Mouse (Mus musculus): Measurements from ENCODE around the gene Bcas3. TPM values are rescaled to one million over a fixed set of nuclear protein-coding genes. Genes with fewer than 3 reads are reported as not detected.

The Bcas3 gene
- total and polyA plus RNA-seq, 2 experiments from 2014 or later: 31.6 to 32.3 TPM

- Histone ChIP-seq H3K27me3 (ENCODE audit: insufficient read depth, low read length) (no peaks in the 10 kb centered on the region), H3K36me3 (ENCODE audit: insufficient read depth, low read length) (no peaks in the 10 kb centered on the region), H3K4me1 (ENCODE audit: insufficient read depth, low read length) (no peaks in the 10 kb centered on the region), H3K9me3 (ENCODE audit: low read length) (no peaks in the 10 kb centered on the region), H3K9ac (replicated peaks; ENCODE audit: low read length) (no peak overlapping the region), H3K4me3 (ENCODE audit: low read length) (no peak overlapping the region), H3K27ac (no peak overlapping the region), H3K4me2 (ENCODE audit: low read depth, low read length) (no peak overlapping the region)
- DNase-seq (ENCODE audit: low spot score) (no peak), ATAC-seq (no peak)
- no peak for TF ChIP-seq CTCF (IDR thresholded peaks at IDR 0.05; ENCODE audit: low read depth)
- WGBS: 78% methylated on average over 6 of the region's 6 CpGs
Measured at GRCm38 (mm10) chr11:85427353-85427752, 74.4 kb downstream of the Bcas3 start.

GRCm38 (mm10) chr11:85428227-85428626, 75.3 kb downstream of the Bcas3 start:
- no peaks in the 10 kb centered on the region for H3K4me1 ChIP-seq (ENCODE audit: insufficient read depth, low read length)
- no peak for ATAC-seq
- no peak overlapping the region for H3K27ac ChIP-seq
- no peaks in the 10 kb centered on the region for H3K36me3 ChIP-seq (ENCODE audit: insufficient read depth, low read length)
- no peak for DNase-seq (ENCODE audit: low spot score)
- H3K4me2 ChIP-seq (ENCODE audit: low read depth, low read length): no peak overlapping the region
- 53% methylated on average over 3 of the region's 3 CpGs for WGBS
- no peaks in the 10 kb centered on the region for H3K27me3 ChIP-seq (ENCODE audit: insufficient read depth, low read length)
- no peaks in the 10 kb centered on the region for H3K9me3 ChIP-seq (ENCODE audit: low read length)
- H3K9ac ChIP-seq (replicated peaks; ENCODE audit: low read length): no peak overlapping the region
- no peak overlapping the region for H3K4me3 ChIP-seq (ENCODE audit: low read length)
- no peak for TF ChIP-seq CTCF (IDR thresholded peaks at IDR 0.05; ENCODE audit: low read depth)

GRCm38 (mm10) chr11:85430743-85431448, 77.9 kb downstream of the Bcas3 start:
- peak; percentile 2 for DNase-seq (ENCODE audit: low spot score)
- Histone ChIP-seq H3K36me3 (ENCODE audit: insufficient read depth, low read length) (no peaks in the 10 kb centered on the region), H3K4me2 (ENCODE audit: low read depth, low read length) (no peak overlapping the region), H3K9me3 (ENCODE audit: low read length) (no peaks in the 10 kb centered on the region), H3K4me1 (ENCODE audit: insufficient read depth, low read length) (no peaks in the 10 kb centered on the region), H3K27me3 (ENCODE audit: insufficient read depth, low read length) (no peaks in the 10 kb centered on the region), H3K4me3 (ENCODE audit: low read length) (no peak overlapping the region), H3K9ac (replicated peaks; ENCODE audit: low read length) (no peak overlapping the region), H3K27ac (no peak overlapping the region)
- no peak for ATAC-seq
- TF ChIP-seq CTCF (IDR thresholded peaks at IDR 0.05; ENCODE audit: low read depth): no peak
- 61% methylated on average over 11 of the region's 11 CpGs for WGBS

GRCm38 (mm10) chr11:85447375-85447774, 94.4 kb downstream of the Bcas3 start:
- H3K4me3 ChIP-seq (ENCODE audit: low read length): no peak overlapping the region
- no peaks in the 10 kb centered on the region for H3K9me3 ChIP-seq (ENCODE audit: low read length)
- H3K4me2 ChIP-seq (ENCODE audit: low read depth, low read length): no peak overlapping the region
- WGBS: 92% methylated on average over 5 of the region's 5 CpGs
- H3K27ac ChIP-seq: no peak overlapping the region
- H3K9ac ChIP-seq (replicated peaks; ENCODE audit: low read length): no peak overlapping the region
- DNase-seq (ENCODE audit: low spot score) (no peak), ATAC-seq (no peak)
- H3K36me3 ChIP-seq (ENCODE audit: insufficient read depth, low read length): no peaks in the 10 kb centered on the region
- no peak for TF ChIP-seq CTCF (IDR thresholded peaks at IDR 0.05; ENCODE audit: low read depth)
- no peaks in the 10 kb centered on the region for H3K27me3 ChIP-seq (ENCODE audit: insufficient read depth, low read length)
- H3K4me1 ChIP-seq (ENCODE audit: insufficient read depth, low read length): no peaks in the 10 kb centered on the region

- 83% methylated on average over 8 of the region's 8 CpGs for WGBS
- no peaks in the 10 kb centered on the region for H3K27me3 ChIP-seq (ENCODE audit: insufficient read depth, low read length)
- no peak overlapping the region for H3K27ac ChIP-seq
- H3K36me3 ChIP-seq (ENCODE audit: insufficient read depth, low read length): no peaks in the 10 kb centered on the region
- no peak overlapping the region for H3K4me3 ChIP-seq (ENCODE audit: low read length)
- H3K9me3 ChIP-seq (ENCODE audit: low read length): no peaks in the 10 kb centered on the region
- no peak for TF ChIP-seq CTCF (IDR thresholded peaks at IDR 0.05; ENCODE audit: low read depth)
- no peak overlapping the region for H3K9ac ChIP-seq (replicated peaks; ENCODE audit: low read length)
- ATAC-seq (no peak), DNase-seq (ENCODE audit: low spot score) (no peak)
- H3K4me2 ChIP-seq (ENCODE audit: low read depth, low read length): no peak overlapping the region
- no peaks in the 10 kb centered on the region for H3K4me1 ChIP-seq (ENCODE audit: insufficient read depth, low read length)
Measured at GRCm38 (mm10) chr11:85453598-85454304, 100.8 kb downstream of the Bcas3 start.

GRCm38 (mm10) chr11:85454305-85454682, 101.3 kb downstream of the Bcas3 start:
- TF ChIP-seq CTCF (IDR thresholded peaks at IDR 0.05; ENCODE audit: low read depth): no peak
- DNase-seq (ENCODE audit: low spot score) (no peak), ATAC-seq (no peak)
- no peak overlapping the region for H3K4me2 ChIP-seq (ENCODE audit: low read depth, low read length)
- H3K4me3 ChIP-seq (ENCODE audit: low read length): no peak overlapping the region
- H3K27ac ChIP-seq: no peak overlapping the region
- H3K27me3 ChIP-seq (ENCODE audit: insufficient read depth, low read length): no peaks in the 10 kb centered on the region
- H3K4me1 ChIP-seq (ENCODE audit: insufficient read depth, low read length): no peaks in the 10 kb centered on the region
- H3K9me3 ChIP-seq (ENCODE audit: low read length): no peaks in the 10 kb centered on the region
- no peaks in the 10 kb centered on the region for H3K36me3 ChIP-seq (ENCODE audit: insufficient read depth, low read length)
- WGBS: 91% methylated on average over 5 of the region's 5 CpGs
- no peak overlapping the region for H3K9ac ChIP-seq (replicated peaks; ENCODE audit: low read length)

- WGBS: 62% methylated on average over 7 of the region's 7 CpGs
- H3K4me3 ChIP-seq (ENCODE audit: low read length): no peak overlapping the region
- H3K36me3 ChIP-seq (ENCODE audit: insufficient read depth, low read length): no peaks in the 10 kb centered on the region
- H3K27ac ChIP-seq: no peak overlapping the region
- TF ChIP-seq CTCF (IDR thresholded peaks at IDR 0.05; ENCODE audit: low read depth): no peak
- H3K9ac ChIP-seq (replicated peaks; ENCODE audit: low read length): no peak overlapping the region
- DNase-seq (ENCODE audit: low spot score) (peak; percentile 2), ATAC-seq (no peak)
- H3K9me3 ChIP-seq (ENCODE audit: low read length): no peaks in the 10 kb centered on the region
- no peaks in the 10 kb centered on the region for H3K27me3 ChIP-seq (ENCODE audit: insufficient read depth, low read length)
- no peak overlapping the region for H3K4me2 ChIP-seq (ENCODE audit: low read depth, low read length)
- no peaks in the 10 kb centered on the region for H3K4me1 ChIP-seq (ENCODE audit: insufficient read depth, low read length)
Measured at GRCm38 (mm10) chr11:85461536-85461935, 108.6 kb downstream of the Bcas3 start.
